Mouse (Mus musculus) forebrain, embryonic 11.5 days (tissue): Measurements from ENCODE around the gene Lif. TPM values are rescaled to one million over a fixed set of nuclear protein-coding genes. Genes with fewer than 3 reads are reported as not detected.

Experiments
- ATAC-seq: fragments of 200-750 bp; cut with Nextera tagmentation; replicated peaks from 2 replicates; pipeline ENCODE4 v1.8.0; 2017; ENCODE audit warnings: moderate TSS enrichment; ENCODE audit not compliant: low FRiP score
- DNase-seq: peaks from one replicate; pipeline ENCODE4 v3.0.0-alpha.2; 2017; ENCODE audit warnings: low spot score
- H3K27ac ChIP-seq: fragments of 300-500 bp; sonication (generic); 2 replicates; pipeline ENCODE4 v1.5.1; 2014; ENCODE audit warnings: low read depth, low read length
- H3K27me3 ChIP-seq: fragments of 300-500 bp; sonication (generic); 2 replicates; pipeline ENCODE4 v1.6.1; 2014; ENCODE audit warnings: mild to moderate bottlenecking, low read length, mixed read lengths; ENCODE audit not compliant: control insufficient read depth, insufficient read depth
- H3K36me3 ChIP-seq: fragments of 300-500 bp; sonication (generic); 2 replicates; pipeline ENCODE4 v1.6.1; 2014; ENCODE audit warnings: mild to moderate bottlenecking, low read length, moderate library complexity, mixed read lengths; ENCODE audit not compliant: control insufficient read depth, insufficient read depth
- H3K4me1 ChIP-seq: fragments of 300-500 bp; sonication (generic); replicated peaks from 2 replicates; pipeline ENCODE4 v1.6.1; 2014; ENCODE audit warnings: low read length, mixed read lengths; ENCODE audit not compliant: control insufficient read depth, insufficient read depth
- H3K4me2 ChIP-seq: fragments of 300-500 bp; sonication (generic); 2 replicates; pipeline ENCODE4 v1.6.1; 2014; ENCODE audit warnings: low read depth, mild to moderate bottlenecking, low read length, moderate library complexity, mixed read lengths; ENCODE audit not compliant: severe bottlenecking
- H3K4me3 ChIP-seq: fragments of 300-500 bp; sonication (generic); 2 replicates; pipeline ENCODE4 v1.5.1; 2014; ENCODE audit warnings: low read depth, low read length
- H3K9ac ChIP-seq: fragments of 300-500 bp; sonication (generic); 2 replicates; pipeline ENCODE4 v1.6.1; 2014; ENCODE audit warnings: low read length
- H3K9me3 ChIP-seq: fragments of 300-500 bp; sonication (generic); 2 replicates; pipeline ENCODE4 v1.6.1; 2016; ENCODE audit warnings: low read length, mixed read lengths; ENCODE audit not compliant: control insufficient read depth
- WGBS: fragments of 180-500 bp; shearing (Covaris S2); extraction: QIAGEN DNeasy Blood & Tissue Kit; methylation state at CpG from one replicate; pipeline ENCODE4 v1.1.7; 2014; 5-methylcytosine and 5-hydroxymethylcytosine counted together
- polyA plus RNA-seq: library from polyadenylated mRNA; unstranded; fragments of >200 nt; fragmentation: Nextera tagmentation; extraction: Ambion mirVana; gene quantifications from 2 replicates; pipeline ENCODE4 v1.2.1, GENCODE M21; 2014

Lif gene
- polyA plus RNA-seq, 1 experiment from 2014 or later, result not detected

- no peak overlapping the region for H3K4me2 ChIP-seq
- H3K27me3 ChIP-seq, result no peaks in the 10 kb centered on the region
- no peak for DNase-seq
- H3K9me3 ChIP-seq, result no peaks in the 10 kb centered on the region
- 0 out of 2 replicates have a peak, but pooled peaks cover 2% of the 10 kb centered on the region for H3K4me1 ChIP-seq
- H3K4me3 ChIP-seq, result no peak overlapping the region
- H3K9ac ChIP-seq, result no peak overlapping the region
- no peak overlapping the region for H3K27ac ChIP-seq
- no peak for ATAC-seq
- no peaks in the 10 kb centered on the region for H3K36me3 ChIP-seq
- WGBS, result 89% methylated on average over 4 of the region's 4 CpGs
These were observed 53.0 kb downstream of the Lif start for GRCm38 (mm10) chr11:4310324-4310723.

- no peak overlapping the region for H3K4me2 ChIP-seq
- 0 out of 2 replicates have a peak, but pooled peaks cover 2% of the 10 kb centered on the region for H3K4me1 ChIP-seq
- ATAC-seq (no peak), DNase-seq (no peak)
- H3K9ac ChIP-seq, result no peak overlapping the region
- H3K27ac ChIP-seq, result no peak overlapping the region
- no peaks in the 10 kb centered on the region for H3K9me3 ChIP-seq
- WGBS, result 86% methylated on average over 4 of the region's 4 CpGs
- no peak overlapping the region for H3K4me3 ChIP-seq
- no peaks in the 10 kb centered on the region for H3K27me3 ChIP-seq
- no peaks in the 10 kb centered on the region for H3K36me3 ChIP-seq
These were observed 54.8 kb downstream of the Lif start for GRCm38 (mm10) chr11:4312180-4312579.

- Histone ChIP-seq H3K9me3 (no peaks in the 10 kb centered on the region), H3K4me1 (no peaks in the 10 kb centered on the region), H3K9ac (no peak overlapping the region), H3K27ac (no peak overlapping the region), H3K4me3 (no peak overlapping the region), H3K4me2 (no peak overlapping the region), H3K36me3 (no peaks in the 10 kb centered on the region), H3K27me3 (no peaks in the 10 kb centered on the region)
- WGBS, result 77% methylated on average over 5 of the region's 5 CpGs
- DNase-seq, result no peak
- ATAC-seq, result no peak
These were observed 59.9 kb downstream of the Lif start for GRCm38 (mm10) chr11:4317287-4317686.

GRCm38 (mm10) chr11:4318011-4318410 lies 60.7 kb downstream of the Lif start:
- no peaks in the 10 kb centered on the region for H3K9me3 ChIP-seq
- no peak overlapping the region for H3K4me2 ChIP-seq
- H3K27ac ChIP-seq, result no peak overlapping the region
- H3K36me3 ChIP-seq, result no peaks in the 10 kb centered on the region
- H3K4me3 ChIP-seq, result no peak overlapping the region
- no peak overlapping the region for H3K9ac ChIP-seq
- no peaks in the 10 kb centered on the region for H3K27me3 ChIP-seq
- DNase-seq, result no peak
- H3K4me1 ChIP-seq, result no peaks in the 10 kb centered on the region
- 89% methylated on average over 3 of the region's 3 CpGs for WGBS
- ATAC-seq, result no peak

GRCm38 (mm10) chr11:4319212-4319955 lies 62.0 kb downstream of the Lif start:
- H3K9me3 ChIP-seq, result no peaks in the 10 kb centered on the region

GRCm38 (mm10) chr11:4320876-4321275 lies 63.5 kb downstream of the Lif start:
- WGBS, result 59% methylated on average over 4 of the region's 4 CpGs
- ATAC-seq (no peak), DNase-seq (no peak)
- Histone ChIP-seq H3K27me3 (no peaks in the 10 kb centered on the region), H3K4me3 (no peak overlapping the region), H3K4me2 (no peak overlapping the region), H3K9me3 (no peaks in the 10 kb centered on the region), H3K27ac (no peak overlapping the region), H3K4me1 (no peaks in the 10 kb centered on the region), H3K36me3 (no peaks in the 10 kb centered on the region), H3K9ac (no peak overlapping the region)

More at GRCm38 (mm10) chr11:4319212-4319955, 62.0 kb downstream of the Lif start:
- 91% methylated on average over 14 of the region's 14 CpGs for WGBS
- Histone ChIP-seq H3K27ac (no peak overlapping the region), H3K4me1 (no peaks in the 10 kb centered on the region), H3K4me2 (no peak overlapping the region), H3K9ac (no peak overlapping the region), H3K27me3 (no peaks in the 10 kb centered on the region), H3K4me3 (no peak overlapping the region), H3K36me3 (no peaks in the 10 kb centered on the region)
- ATAC-seq, result no peak
- DNase-seq, result no peak

Other genes starting within 250 kb of the Lif start
- gene Sec14l4, start 226.1 kb upstream of the Lif start, polyA plus RNA-seq, result 0.29 TPM in 1 of 2 replicates, not detected in the other
- 0.28 and 0.37 TPM in 2 replicates for gene Sec14l3, start 192.7 kb upstream of the Lif start, polyA plus RNA-seq
- gene Mtfp1, start 162.1 kb upstream of the Lif start, polyA plus RNA-seq, result 7.9 and 8.9 TPM in 2 replicates
- 2.1 TPM in 2 replicates for gene Sec14l2, start 134.1 kb upstream of the Lif start, polyA plus RNA-seq
- 25.0 and 31.4 TPM in 2 replicates for gene Rnf215, start 122.4 kb upstream of the Lif start, polyA plus RNA-seq
- gene Ccdc157, start 97.3 kb upstream of the Lif start, polyA plus RNA-seq, result 5.3 and 5.9 TPM in 2 replicates
- 107 and 108 TPM in 2 replicates for gene Sf3a1, start 97.2 kb upstream of the Lif start, polyA plus RNA-seq
- gene Tbc1d10a, start 70.8 kb upstream of the Lif start, polyA plus RNA-seq, result 22.4 and 23.0 TPM in 2 replicates
- gene Castor1, start 39.3 kb upstream of the Lif start, polyA plus RNA-seq, result 2.0 and 2.5 TPM in 2 replicates
- not detected in 2 replicates for gene Osm, start 21.1 kb upstream of the Lif start, polyA plus RNA-seq
- 0.25 and 0.57 TPM in 2 replicates for gene Hormad2, start 183.5 kb downstream of the Lif start, polyA plus RNA-seq